Mouse (Mus musculus): ENCODE results near the gene Lrr1.

Lrr1 gene

DNA sequence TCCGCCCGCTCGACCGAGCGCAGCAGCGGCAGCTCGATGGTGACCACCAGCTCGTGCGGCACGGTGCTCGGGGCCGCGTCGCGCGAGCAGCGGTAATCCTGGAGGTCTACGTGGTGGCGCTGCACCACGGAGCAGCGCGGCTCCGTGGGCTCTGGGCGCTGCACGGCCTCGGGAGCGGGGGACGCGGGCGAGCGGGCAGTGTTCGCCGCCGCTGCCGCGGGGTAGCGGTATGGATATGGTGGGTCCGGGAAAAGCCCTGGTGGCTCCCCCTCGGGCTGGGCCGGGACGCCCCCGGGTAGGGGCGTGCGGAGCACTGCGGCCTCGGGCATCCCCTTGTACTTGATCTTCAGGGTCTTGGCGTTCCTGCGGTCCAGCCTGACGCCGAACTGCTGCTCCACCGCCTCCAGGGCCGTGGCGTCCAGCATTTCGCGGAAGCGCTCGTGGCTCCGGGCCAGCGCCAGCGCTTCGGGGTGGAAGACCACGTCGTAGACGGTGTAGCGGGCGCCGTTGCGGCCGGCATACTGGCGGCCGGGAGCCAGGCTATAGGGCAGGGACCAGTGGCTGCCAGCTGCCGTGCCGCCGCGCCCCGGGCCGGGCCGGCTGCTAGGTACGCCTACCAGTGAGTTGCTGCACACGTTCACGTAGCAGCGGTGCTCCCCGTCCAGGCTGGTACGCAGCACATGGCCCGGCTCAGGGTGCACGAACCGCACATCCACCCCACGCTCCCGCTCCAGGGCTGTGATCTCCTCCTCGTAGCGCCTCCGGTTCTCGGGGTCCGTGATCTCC lies 29.0 kb downstream of the Lrr1 start:
- no peak for DNase-seq (ENCODE audit: low read depth, low spot score)

GRCm38 (mm10) chr12:69198164-69198535 lies 29.5 kb downstream of the Lrr1 start, which contains the start of gene Dnaaf2:
Gene Dnaaf2 (minus strand): TSS chr12:69198429.
- no peak for DNase-seq (ENCODE audit: low read depth, low spot score)

DNA sequence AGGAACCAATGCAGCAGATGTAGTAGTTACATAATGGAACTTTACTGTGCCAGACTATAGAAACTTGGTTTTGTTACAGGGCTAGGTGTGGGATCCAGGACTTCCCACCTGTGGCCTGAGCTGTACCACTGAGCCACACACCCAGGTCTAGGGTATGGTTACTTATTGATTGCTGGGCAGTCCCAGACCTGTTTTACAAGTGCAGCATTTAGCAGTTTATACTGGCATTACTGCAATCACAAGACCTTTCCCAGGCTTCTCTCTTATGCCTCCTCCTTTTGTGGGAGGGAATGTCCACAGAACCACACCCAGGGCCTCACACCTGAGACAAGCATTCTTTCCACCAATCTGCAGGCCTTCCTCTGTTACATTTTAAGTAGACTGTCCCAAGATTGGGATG lies 30.4 kb downstream of the Lrr1 start:
- DNase-seq (ENCODE audit: low read depth, low spot score), result no peak

GRCm38 (mm10) chr12:69204052-69204833 lies 35.6 kb downstream of the Lrr1 start, which contains the start of gene Gm49384:
Gene Gm49384 (minus strand): TSS chr12:69204267.
- no peak for DNase-seq (ENCODE audit: low read depth, low spot score)

GRCm38 (mm10) chr12:69207396-69207795 lies 38.8 kb downstream of the Lrr1 start:
- no peak for DNase-seq (ENCODE audit: low read depth, low spot score)

GRCm38 (mm10) chr12:69207926-69208325 lies 39.3 kb downstream of the Lrr1 start:
- DNase-seq (ENCODE audit: low read depth, low spot score), result no peak

DNA sequence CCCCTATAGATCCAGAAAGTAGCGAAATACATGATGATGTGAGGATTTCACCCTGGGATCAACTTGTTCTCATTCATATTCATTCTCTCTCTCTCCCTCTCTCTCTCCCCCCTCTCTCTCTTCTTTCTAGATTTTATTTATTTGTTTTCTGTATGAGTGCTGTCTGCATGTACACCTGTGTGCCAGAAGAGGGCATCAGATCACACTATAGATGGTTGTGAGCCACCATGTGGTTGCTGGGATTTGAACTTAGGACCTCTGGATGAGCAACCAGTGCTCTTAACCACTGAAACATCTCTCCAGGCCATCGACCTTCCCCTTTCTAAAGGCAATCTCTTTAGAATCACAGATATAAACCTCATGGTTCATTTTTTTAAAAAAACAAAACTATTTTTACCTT lies 39.9 kb downstream of the Lrr1 start:
- no peak for DNase-seq (ENCODE audit: low read depth, low spot score)

- no peak for DNase-seq (ENCODE audit: low read depth, low spot score)
These were observed 41.7 kb downstream of the Lrr1 start for GRCm38 (mm10) chr12:69210056-69210979.

GRCm38 (mm10) chr12:69211057-69211456 lies 42.4 kb downstream of the Lrr1 start:
- no peak for DNase-seq (ENCODE audit: low read depth, low spot score)

- no peak for DNase-seq (ENCODE audit: low read depth, low spot score)
These were observed 44.7 kb downstream of the Lrr1 start for GRCm38 (mm10) chr12:69213186-69213777.

- no peak for DNase-seq (ENCODE audit: low read depth, low spot score)
These were observed 45.8 kb downstream of the Lrr1 start for GRCm38 (mm10) chr12:69214393-69214792.

- no peak for DNase-seq (ENCODE audit: low read depth, low spot score)
These were observed 46.6 kb downstream of the Lrr1 start for GRCm38 (mm10) chr12:69215000-69215785.

DNA sequence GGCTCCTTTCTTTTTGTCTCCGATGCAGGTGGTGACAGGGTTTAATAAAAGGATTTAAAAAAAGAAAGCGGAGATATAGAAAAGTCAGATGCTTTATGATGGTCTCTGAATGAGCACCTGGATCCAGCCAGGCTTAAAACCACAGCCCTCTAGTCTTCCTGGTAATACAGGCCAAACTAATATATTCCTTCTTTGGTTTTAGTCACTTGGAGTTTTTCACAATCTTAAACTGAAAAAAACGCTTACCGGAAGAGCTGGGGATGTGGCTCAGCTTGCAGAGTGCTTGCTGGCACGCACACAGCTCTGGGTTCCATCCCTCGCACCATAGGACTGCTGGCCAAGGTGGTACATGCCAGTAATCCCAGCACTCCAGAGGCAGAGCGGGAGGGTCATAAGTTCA lies 48.0 kb downstream of the Lrr1 start:
- DNase-seq (ENCODE audit: low read depth, low spot score), result no peak

DNA sequence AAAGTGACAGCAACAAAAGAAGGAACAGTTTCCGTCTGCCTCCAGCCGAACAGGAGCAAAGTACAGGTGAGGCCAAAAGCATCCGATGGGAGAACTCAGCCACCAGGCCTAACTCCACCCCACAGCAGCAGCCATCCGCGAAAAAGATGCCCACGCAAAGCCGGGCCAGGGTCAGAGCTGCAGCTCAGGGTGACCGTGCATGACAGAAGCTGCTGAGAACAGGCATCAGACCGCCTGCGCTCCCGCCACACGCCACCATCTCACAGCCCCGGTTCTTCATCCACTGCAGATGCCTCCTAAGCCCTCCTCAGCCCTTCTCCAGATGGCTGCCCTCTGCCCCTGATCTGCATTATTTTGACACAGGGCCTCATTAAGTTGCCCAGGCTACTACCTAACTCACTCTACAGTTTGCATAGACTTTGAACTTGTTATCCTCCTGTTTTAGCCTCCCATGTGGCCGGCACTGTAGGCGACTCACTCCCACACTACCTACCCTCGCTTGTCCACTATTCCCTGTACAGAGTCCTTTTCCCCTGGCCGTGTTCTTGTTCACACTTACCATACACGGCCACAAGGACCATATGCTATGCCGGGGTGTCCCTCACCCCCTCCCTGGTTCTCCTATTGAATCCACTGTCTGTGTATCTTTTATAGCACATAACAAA lies 52.1 kb downstream of the Lrr1 start:
- DNase-seq (ENCODE audit: low read depth, low spot score), result no peak

- DNase-seq (ENCODE audit: low read depth, low spot score), result no peak
These were observed 59.3 kb downstream of the Lrr1 start, which contains the start of gene Pole2 for GRCm38 (mm10) chr12:69227776-69228466. Gene Pole2 (minus strand): TSS chr12:69228195.
